Mouse (Mus musculus) stomach, postnatal 0 days (tissue): Measurements from ENCODE around the gene Gls2.

ENCODE experiments used
- CTCF ChIP-seq: IDR thresholded peaks from 2 replicates; pipeline ENCODE4 v1.5.1; 2016; ENCODE audit warnings: antibody characterized with exemption, low read depth, mild to moderate bottlenecking, moderate library complexity
- EP300 ChIP-seq: optimal IDR thresholded peaks from 2 replicates; pipeline ENCODE3; 2016; ENCODE audit warnings: antibody characterized with exemption

GRCm38 (mm10) chr10:128250565-128250964 is 56.3 kb downstream of the Gls2 start:
- TF ChIP-seq CTCF (no peak), EP300 (no peak)
